Mouse (Mus musculus): ENCODE measurements around the gene Olah. TPM values are rescaled to one million over a fixed set of nuclear protein-coding genes. Genes with fewer than 3 reads are reported as not detected.

The Olah gene
- polyA plus RNA-seq, 1 experiment = not detected

DNA sequence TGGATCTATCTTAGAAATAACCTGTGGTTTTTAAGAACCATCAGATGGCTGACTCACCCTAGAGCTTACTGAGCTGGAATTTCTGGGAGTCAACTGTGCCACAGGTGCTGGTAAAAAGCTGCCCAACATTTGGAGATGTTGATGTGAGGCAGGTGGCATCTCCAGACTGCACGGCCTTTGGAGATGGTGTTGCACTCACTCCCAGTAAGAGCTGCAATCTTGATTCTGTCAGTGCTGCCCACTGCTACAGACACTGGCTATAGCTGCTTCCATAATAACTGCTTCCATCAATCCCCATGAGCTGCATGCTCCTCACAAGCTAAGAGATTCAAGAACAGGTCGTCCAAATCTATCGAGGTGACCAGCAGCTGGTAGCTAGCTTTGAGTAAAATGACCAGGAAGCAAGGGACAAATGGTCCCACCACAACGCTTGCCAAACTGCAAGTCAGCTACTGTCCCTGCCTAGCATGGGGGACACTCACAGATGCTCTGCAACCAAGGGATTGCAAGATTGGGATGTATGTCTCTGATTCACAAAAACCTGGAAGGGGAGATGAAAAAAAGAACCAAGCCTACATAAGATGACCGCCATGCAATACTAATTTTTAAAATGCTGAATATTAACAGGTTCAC lies 65.8 kb downstream of the Olah start:
- Histone ChIP-seq H3K4me1 (ENCODE audit: control insufficient read depth, insufficient read depth, low read length) (peaks cover 5% of the 10 kb centered on the region), H3K4me3 (ENCODE audit: insufficient read depth, low read length) (peak overlapping the region; percentile 71), H3K27ac (ENCODE audit: insufficient read depth, low read length) (no peak overlapping the region; the same call in 1 of the 2 replicates)
- TF ChIP-seq CTCF (IDR thresholded peaks at IDR 0.05; ENCODE audit: borderline replicate concordance, insufficient read depth, low read length) = no peak
- no peak for TF ChIP-seq POLR2A (IDR thresholded peaks at IDR 0.05; ENCODE audit: low read depth, low read length)

DNA sequence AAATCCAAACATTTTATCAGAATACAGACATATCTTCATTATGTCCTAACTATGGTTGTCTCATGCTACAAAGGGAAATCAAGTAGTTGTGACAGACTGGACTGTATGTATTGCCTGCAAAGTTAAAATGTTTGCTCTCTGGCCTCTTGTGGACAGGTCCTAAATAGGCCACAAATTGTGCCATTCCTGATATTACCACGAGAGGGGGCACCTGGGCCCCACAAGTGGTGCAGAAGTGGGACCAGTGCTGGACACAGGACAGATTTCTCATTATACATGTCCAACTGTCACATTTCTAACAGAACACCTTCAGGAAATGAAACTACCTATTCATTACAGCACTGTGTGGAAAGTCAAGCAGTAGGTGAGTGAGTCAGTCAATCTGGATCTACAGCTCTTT lies 69.7 kb downstream of the Olah start:
- peaks cover 5% of the 10 kb centered on the region for H3K4me1 ChIP-seq (ENCODE audit: control insufficient read depth, insufficient read depth, low read length)
- H3K4me3 ChIP-seq (ENCODE audit: insufficient read depth, low read length) = no peak overlapping the region
- TF ChIP-seq POLR2A (IDR thresholded peaks at IDR 0.05; ENCODE audit: low read depth, low read length) (no peak), CTCF (IDR thresholded peaks at IDR 0.05; ENCODE audit: borderline replicate concordance, insufficient read depth, low read length) (no peak)
- no peak overlapping the region for H3K27ac ChIP-seq (ENCODE audit: insufficient read depth, low read length)

DNA sequence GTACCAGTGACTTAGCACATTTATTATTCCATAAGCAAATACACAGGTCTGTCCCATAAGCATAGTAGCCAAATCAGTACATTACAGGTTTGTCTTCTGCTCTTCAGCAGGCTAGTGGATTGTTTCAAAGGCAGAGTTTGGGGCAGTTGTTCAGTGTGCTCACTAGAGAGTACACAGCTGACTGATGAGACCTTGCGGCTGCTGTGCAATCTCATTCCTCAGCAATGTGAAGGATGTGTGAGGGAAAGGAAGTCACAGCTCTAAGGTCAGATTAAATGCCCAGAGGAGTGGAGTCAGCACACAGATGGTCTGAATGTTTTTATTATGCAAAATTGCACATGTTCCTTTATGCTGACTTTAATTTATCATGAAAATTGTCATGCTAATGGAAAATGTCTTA lies 70.5 kb downstream of the Olah start:
- Histone ChIP-seq H3K4me3 (ENCODE audit: insufficient read depth, low read length) (no peak overlapping the region), H3K4me1 (ENCODE audit: control insufficient read depth, insufficient read depth, low read length) (peaks cover 5% of the 10 kb centered on the region), H3K27ac (ENCODE audit: insufficient read depth, low read length) (no peak overlapping the region)
- TF ChIP-seq POLR2A (IDR thresholded peaks at IDR 0.05; ENCODE audit: low read depth, low read length) = no peak
- TF ChIP-seq CTCF (IDR thresholded peaks at IDR 0.05; ENCODE audit: borderline replicate concordance, insufficient read depth, low read length) = no peak

DNA sequence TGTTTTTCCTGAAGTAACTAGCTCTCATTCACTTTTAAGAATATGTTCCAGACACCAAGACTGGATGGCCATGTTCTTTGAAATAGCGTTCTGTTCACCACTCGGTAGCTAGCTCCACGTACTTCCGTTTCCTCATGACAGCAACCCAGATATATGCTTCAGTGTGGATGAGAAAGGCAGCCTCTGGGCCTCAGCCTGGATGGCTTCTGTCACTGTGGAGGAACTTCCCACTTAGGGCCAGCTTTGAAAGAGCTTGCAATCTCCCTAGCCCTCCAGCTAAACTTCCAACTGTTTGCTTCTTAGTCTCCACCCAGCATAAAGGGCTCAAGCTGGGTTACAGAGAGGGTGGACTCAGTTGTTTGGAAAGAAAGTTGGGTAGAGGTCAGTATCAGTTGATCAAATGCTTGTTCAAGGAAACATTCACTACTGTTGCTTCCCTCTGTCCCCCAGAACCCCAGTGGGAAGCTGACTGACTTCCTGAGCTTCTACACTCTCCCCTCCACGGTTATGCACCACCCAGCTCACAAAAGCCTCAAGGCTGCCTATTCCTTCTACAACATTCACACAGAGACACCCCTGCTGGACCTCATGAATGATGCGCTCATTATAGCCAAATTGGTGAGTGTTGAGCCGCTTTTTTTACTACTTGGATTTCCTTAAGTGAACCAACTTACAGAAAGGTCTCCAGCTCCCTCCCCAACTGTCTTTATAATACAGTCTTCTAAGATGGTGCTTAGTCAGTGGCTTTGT lies 72.5 kb downstream of the Olah start:
- no peaks in the 10 kb centered on the region for H3K4me1 ChIP-seq (ENCODE audit: control insufficient read depth, insufficient read depth, low read length)
- TF ChIP-seq CTCF (IDR thresholded peaks at IDR 0.05; ENCODE audit: borderline replicate concordance, insufficient read depth, low read length) (no peak), POLR2A (IDR thresholded peaks at IDR 0.05; ENCODE audit: low read depth, low read length) (no peak)
- no peak overlapping the region for H3K4me3 ChIP-seq (ENCODE audit: insufficient read depth, low read length)
- no peak overlapping the region for H3K27ac ChIP-seq (ENCODE audit: insufficient read depth, low read length)

DNA sequence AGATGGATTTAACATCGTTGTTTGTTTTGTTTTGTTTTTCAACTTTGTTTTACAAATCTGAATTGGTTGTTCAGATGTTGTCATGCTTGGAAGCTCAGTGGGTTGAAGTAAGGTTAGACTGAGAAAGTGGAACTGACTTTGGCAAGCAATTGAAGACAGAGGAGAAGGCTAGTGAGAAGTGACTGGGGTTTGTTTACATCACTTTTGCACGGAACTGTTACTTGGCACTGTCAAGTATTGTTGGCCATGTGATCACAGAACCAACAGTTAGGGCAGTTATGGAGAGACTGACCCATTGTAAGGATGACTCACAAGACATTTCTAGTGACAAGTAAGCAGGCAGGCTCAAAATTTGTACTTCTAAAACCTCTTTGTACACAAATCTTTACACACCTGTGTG lies 73.9 kb downstream of the Olah start:
- H3K4me3 ChIP-seq (ENCODE audit: insufficient read depth, low read length) = no peak overlapping the region

DNA sequence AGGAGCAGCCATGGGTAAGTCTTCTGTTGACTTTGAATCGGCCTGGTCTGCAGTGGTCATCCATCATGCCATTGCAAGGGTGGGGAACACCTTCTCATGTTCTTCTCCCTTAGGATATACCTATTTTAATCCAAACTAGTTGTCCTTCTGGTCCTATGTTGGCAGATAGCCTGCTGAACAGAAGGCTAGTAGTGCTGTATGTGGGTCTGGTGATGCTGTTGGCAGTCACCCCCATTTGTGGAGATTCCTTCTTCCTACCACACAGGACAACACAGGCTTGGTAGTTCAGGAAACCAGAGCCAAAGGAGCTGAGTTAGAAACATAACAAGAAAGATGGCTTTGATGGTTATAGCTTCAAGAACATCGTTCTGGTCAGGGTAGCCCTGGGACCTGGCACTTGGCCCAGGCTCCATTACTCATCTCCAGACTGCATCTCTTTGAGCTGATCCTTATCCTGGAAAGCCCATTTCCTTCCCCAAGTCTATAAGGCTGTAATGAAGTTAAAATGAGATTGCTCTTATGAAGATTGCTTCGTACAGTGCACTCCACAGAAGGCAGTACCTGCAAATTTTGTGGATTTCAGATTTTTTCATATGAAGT lies 91.5 kb downstream of the Olah start:
- Histone ChIP-seq H3K27ac (ENCODE audit: insufficient read depth, low read length) (no peak overlapping the region), H3K4me3 (ENCODE audit: insufficient read depth, low read length) (no peak overlapping the region), H3K4me1 (ENCODE audit: control insufficient read depth, insufficient read depth, low read length) (peaks cover 7% of the 10 kb centered on the region; the same call in 1 of the 2 replicates)
- TF ChIP-seq POLR2A (IDR thresholded peaks at IDR 0.05; ENCODE audit: low read depth, low read length) = no peak
- no peak for TF ChIP-seq CTCF (IDR thresholded peaks at IDR 0.05; ENCODE audit: borderline replicate concordance, insufficient read depth, low read length)

More for the DNA sequence above, 73.9 kb downstream of the Olah start:
- Histone ChIP-seq H3K27ac (ENCODE audit: insufficient read depth, low read length) (no peak overlapping the region), H3K4me1 (ENCODE audit: control insufficient read depth, insufficient read depth, low read length) (no peaks in the 10 kb centered on the region)
- TF ChIP-seq POLR2A (IDR thresholded peaks at IDR 0.05; ENCODE audit: low read depth, low read length) = no peak
- TF ChIP-seq CTCF (IDR thresholded peaks at IDR 0.05; ENCODE audit: borderline replicate concordance, insufficient read depth, low read length) = no peak

DNA sequence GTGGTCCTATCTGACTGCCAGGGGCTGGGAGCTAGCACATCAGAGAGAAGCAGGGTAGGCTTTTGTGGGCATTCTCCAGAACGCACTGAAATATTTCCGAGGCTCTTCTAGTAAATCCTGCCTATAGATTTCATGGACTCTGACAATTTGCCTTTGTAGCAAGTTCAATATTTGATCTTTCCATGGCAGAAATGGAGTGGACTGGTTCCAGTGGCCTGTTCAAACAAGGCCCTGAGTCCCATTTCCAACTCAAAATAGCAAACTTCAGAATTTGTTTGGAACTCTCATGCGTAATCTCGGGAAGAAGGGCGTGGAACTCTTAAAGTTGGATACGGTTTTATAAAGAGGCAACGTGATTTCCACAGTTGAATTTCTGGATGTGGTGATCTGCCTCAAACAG lies 101.2 kb downstream of the Olah start:
- Histone ChIP-seq H3K4me3 (ENCODE audit: insufficient read depth, low read length) (no peak overlapping the region), H3K27ac (ENCODE audit: insufficient read depth, low read length) (no peak overlapping the region), H3K4me1 (ENCODE audit: control insufficient read depth, insufficient read depth, low read length) (no peaks in the 10 kb centered on the region)
- TF ChIP-seq CTCF (IDR thresholded peaks at IDR 0.05; ENCODE audit: borderline replicate concordance, insufficient read depth, low read length) (no peak), POLR2A (IDR thresholded peaks at IDR 0.05; ENCODE audit: low read depth, low read length) (no peak)

DNA sequence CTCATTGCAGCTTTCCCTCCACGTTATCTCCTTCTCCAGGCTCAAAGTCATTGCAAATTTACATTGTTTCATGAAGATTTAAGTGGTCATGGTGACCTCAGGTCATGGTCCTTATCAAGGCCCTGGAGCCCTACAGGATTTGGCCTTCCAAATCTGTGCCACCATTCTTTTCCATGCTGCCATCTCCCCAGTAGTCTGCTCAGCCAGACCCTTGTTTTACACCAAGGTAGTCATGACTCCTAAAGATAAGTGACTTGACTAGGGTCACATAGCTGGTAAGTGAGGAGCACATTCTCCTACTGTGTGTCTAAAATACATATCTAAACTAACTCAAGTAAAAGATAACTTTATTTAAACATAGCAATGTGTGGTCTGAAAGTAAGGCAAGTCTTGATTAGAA lies 104.8 kb downstream of the Olah start:
- TF ChIP-seq POLR2A (IDR thresholded peaks at IDR 0.05; ENCODE audit: low read depth, low read length) (no peak), CTCF (IDR thresholded peaks at IDR 0.05; ENCODE audit: borderline replicate concordance, insufficient read depth, low read length) (no peak)
- H3K27ac ChIP-seq (ENCODE audit: insufficient read depth, low read length) = no peak overlapping the region
- no peaks in the 10 kb centered on the region for H3K4me1 ChIP-seq (ENCODE audit: control insufficient read depth, insufficient read depth, low read length)
- H3K4me3 ChIP-seq (ENCODE audit: insufficient read depth, low read length) = no peak overlapping the region

Other genes with a start within 250 kb of the Olah start
- gene Nmt2, start 113.0 kb downstream of the Olah start, polyA plus RNA-seq (2011; ENCODE audit: insufficient read length, low read depth, missing spikeins) = 34.3 and 36.7 TPM in 2 replicates
- 13.7 and 16.1 TPM in 2 replicates for gene Rpp38, start 64.6 kb downstream of the Olah start, polyA plus RNA-seq (2011; ENCODE audit: insufficient read length, low read depth, missing spikeins)
- gene Acbd7, start 61.0 kb downstream of the Olah start, polyA plus RNA-seq (2011; ENCODE audit: insufficient read length, low read depth, missing spikeins) = not detected in 2 replicates
- gene Meig1, start 25.4 kb upstream of the Olah start, polyA plus RNA-seq (2011; ENCODE audit: insufficient read length, low read depth, missing spikeins) = not detected in 2 replicates
- gene Dclre1c, start 26.9 kb upstream of the Olah start, polyA plus RNA-seq (2011; ENCODE audit: insufficient read length, low read depth, missing spikeins) = 6.3 and 7.5 TPM in 2 replicates
- 4.5 and 8.2 TPM in 2 replicates for gene Suv39h2, start 77.8 kb upstream of the Olah start, polyA plus RNA-seq (2011; ENCODE audit: insufficient read length, low read depth, missing spikeins)
- 3.7 and 4.1 TPM in 2 replicates for gene Gm45902, start 115.6 kb upstream of the Olah start, polyA plus RNA-seq (2011; ENCODE audit: insufficient read length, low read depth, missing spikeins)
- 56.4 and 59.9 TPM in 2 replicates for gene Hspa14, start 115.6 kb upstream of the Olah start, polyA plus RNA-seq (2011; ENCODE audit: insufficient read length, low read depth, missing spikeins)
- 1.6 TPM in 2 replicates for gene Cdnf, start 115.8 kb upstream of the Olah start, polyA plus RNA-seq (2011; ENCODE audit: insufficient read length, low read depth, missing spikeins)
- 28.2 and 34.4 TPM in 2 replicates for gene Fam107b, start 173.3 kb upstream of the Olah start, polyA plus RNA-seq (2011; ENCODE audit: insufficient read length, low read depth, missing spikeins)